Mouse (Mus musculus) liver, embryonic 11.5 days (tissue): ENCODE results near the gene Gm13889. TPM values are rescaled to one million over a fixed set of nuclear protein-coding genes. Genes with fewer than 3 reads are reported as not detected.

Source experiments
- ATAC-seq: fragments of 200-750 bp; cut with Nextera tagmentation; replicated peaks from 2 replicates; pipeline ENCODE4 v1.8.0; 2017; ENCODE audit warnings: moderate number of reproducible peaks, mild to moderate bottlenecking, moderate TSS enrichment, moderate library complexity; ENCODE audit not compliant: low FRiP score
- DNase-seq: peaks from one replicate; pipeline ENCODE4 v3.0.0-alpha.2; 2017; ENCODE audit warnings: low spot score
- H3K27ac ChIP-seq: fragments of 300-500 bp; sonication (generic); 2 replicates; pipeline ENCODE4 v1.5.1; 2014; ENCODE audit warnings: mild to moderate bottlenecking, low read depth, low read length, control low read depth
- H3K27me3 ChIP-seq: fragments of 300-500 bp; sonication (generic); replicated peaks from 2 replicates; pipeline ENCODE4 v1.6.1; 2014; ENCODE audit warnings: low read length, mixed read lengths; ENCODE audit not compliant: control insufficient read depth, insufficient read depth
- H3K36me3 ChIP-seq: fragments of 300-500 bp; sonication (generic); 2 replicates; pipeline ENCODE4 v1.6.1; 2014; ENCODE audit warnings: mild to moderate bottlenecking, low read length, moderate library complexity, mixed read lengths; ENCODE audit not compliant: control insufficient read depth, insufficient read depth
- H3K4me1 ChIP-seq: fragments of 300-500 bp; sonication (generic); replicated peaks from 2 replicates; pipeline ENCODE4 v1.6.1; 2014; ENCODE audit warnings: low read length, mixed read lengths; ENCODE audit not compliant: control insufficient read depth, insufficient read depth
- H3K4me2 ChIP-seq: fragments of 300-500 bp; sonication (generic); 2 replicates; pipeline ENCODE4 v1.6.1; 2014; ENCODE audit warnings: mild to moderate bottlenecking, control low read depth, moderate library complexity
- H3K4me3 ChIP-seq: fragments of 300-500 bp; sonication (generic); 2 replicates; pipeline ENCODE4 v1.5.1; 2014; ENCODE audit warnings: low read depth, low read length, control low read depth
- H3K9ac ChIP-seq: fragments of 300-500 bp; sonication (generic); 2 replicates; pipeline ENCODE4 v1.6.1; 2014; ENCODE audit warnings: low read depth, low read length, control low read depth
- H3K9me3 ChIP-seq: fragments of 300-500 bp; sonication (generic); 2 replicates; pipeline ENCODE4 v1.6.1; 2016; ENCODE audit warnings: low read length, inconsistent platforms, mixed read lengths; ENCODE audit not compliant: control insufficient read depth
- WGBS: fragments of 180-500 bp; shearing (Covaris S2); extraction: QIAGEN DNeasy Blood & Tissue Kit; methylation state at CpG from one replicate; pipeline ENCODE4 v1.1.7; 2014; 5-methylcytosine and 5-hydroxymethylcytosine counted together
- polyA plus RNA-seq: library from polyadenylated mRNA; unstranded; fragments of >200 nt; fragmentation: Nextera tagmentation; extraction: Ambion mirVana; gene quantifications from 2 replicates; pipeline ENCODE4 v1.2.1, GENCODE M21; 2014

The Gm13889 gene
- polyA plus RNA-seq, 1 experiment from 2014 or later: 3.3 TPM

- no peaks in the 10 kb centered on the region for H3K4me1 ChIP-seq
- no peak for ATAC-seq
- H3K4me2 ChIP-seq: no peak overlapping the region
- H3K9ac ChIP-seq: no peak overlapping the region
- no peaks in the 10 kb centered on the region for H3K36me3 ChIP-seq
- 81% methylated on average over 2 of the region's 2 CpGs for WGBS
- H3K27ac ChIP-seq: no peak overlapping the region
- H3K27me3 ChIP-seq: no peaks in the 10 kb centered on the region
- no peak for DNase-seq
- H3K4me3 ChIP-seq: no peak overlapping the region
- H3K9me3 ChIP-seq: no peaks in the 10 kb centered on the region
Measured at GRCm38 (mm10) chr2:93913552-93913951, 43.4 kb downstream of the Gm13889 start.

- H3K9me3 ChIP-seq: no peaks in the 10 kb centered on the region
- WGBS: 82% methylated on average over 10 of the region's 10 CpGs
- H3K4me1 ChIP-seq: no peaks in the 10 kb centered on the region
- H3K27me3 ChIP-seq: no peaks in the 10 kb centered on the region
- DNase-seq (no peak), ATAC-seq (no peak)
- H3K36me3 ChIP-seq: no peaks in the 10 kb centered on the region
- H3K9ac ChIP-seq: no peak overlapping the region
- no peak overlapping the region for H3K4me2 ChIP-seq
- no peak overlapping the region for H3K27ac ChIP-seq
- no peak overlapping the region for H3K4me3 ChIP-seq
Measured at GRCm38 (mm10) chr2:93911942-93912341, 45.1 kb downstream of the Gm13889 start.

GRCm38 (mm10) chr2:93909716-93910115 is 47.3 kb downstream of the Gm13889 start:
- no peak overlapping the region for H3K27ac ChIP-seq
- 68% methylated on average over 5 of the region's 5 CpGs for WGBS

GRCm38 (mm10) chr2:93907519-93908294 is 49.3 kb downstream of the Gm13889 start:
- DNase-seq: no peak
- Histone ChIP-seq H3K27ac (no peak overlapping the region), H3K4me1 (no peaks in the 10 kb centered on the region), H3K36me3 (no peaks in the 10 kb centered on the region), H3K4me3 (no peak overlapping the region), H3K27me3 (no peaks in the 10 kb centered on the region), H3K9ac (no peak overlapping the region), H3K4me2 (no peak overlapping the region), H3K9me3 (no peaks in the 10 kb centered on the region)
- WGBS: 68% methylated on average over 9 of the region's 9 CpGs
- no peak for ATAC-seq

More at GRCm38 (mm10) chr2:93909716-93910115, 47.3 kb downstream of the Gm13889 start:
- DNase-seq: no peak
- no peaks in the 10 kb centered on the region for H3K4me1 ChIP-seq
- no peak for ATAC-seq
- no peaks in the 10 kb centered on the region for H3K27me3 ChIP-seq
- no peaks in the 10 kb centered on the region for H3K36me3 ChIP-seq
- no peaks in the 10 kb centered on the region for H3K9me3 ChIP-seq
- H3K4me3 ChIP-seq: no peak overlapping the region
- no peak overlapping the region for H3K9ac ChIP-seq
- H3K4me2 ChIP-seq: no peak overlapping the region

- Histone ChIP-seq H3K27me3 (no peaks in the 10 kb centered on the region), H3K4me2 (no peak overlapping the region), H3K9ac (no peak overlapping the region), H3K27ac (no peak overlapping the region), H3K9me3 (no peaks in the 10 kb centered on the region), H3K4me3 (no peak overlapping the region), H3K36me3 (no peaks in the 10 kb centered on the region), H3K4me1 (no peaks in the 10 kb centered on the region)
- WGBS: 41% methylated on average over 4 of the region's 4 CpGs
- ATAC-seq (no peak), DNase-seq (no peak)
Measured at GRCm38 (mm10) chr2:93906316-93906715, 50.7 kb downstream of the Gm13889 start.

Other genes starting within 250 kb of the Gm13889 start
- gene Ext2, start 134.6 kb downstream of the Gm13889 start, polyA plus RNA-seq: 68.0 and 72.0 TPM in 2 replicates
- gene Accs, start 107.3 kb downstream of the Gm13889 start, polyA plus RNA-seq: 3.3 and 4.8 TPM in 2 replicates
- not detected in 2 replicates for gene Accsl, start 88.0 kb downstream of the Gm13889 start, polyA plus RNA-seq
- not detected in 2 replicates for gene Gm27027, start 39.2 kb upstream of the Gm13889 start, polyA plus RNA-seq
- 62.4 and 69.8 TPM in 2 replicates for gene Alkbh3, start 53.6 kb upstream of the Gm13889 start, polyA plus RNA-seq
- 98.4 and 106 TPM in 2 replicates for gene Hsd17b12, start 200.8 kb upstream of the Gm13889 start, polyA plus RNA-seq